Mouse (Mus musculus) G1E (cell line): ENCODE data around the gene Rab3d.

Source experiments
- CTCF ChIP-seq: IDR thresholded peaks from 2 replicates; pipeline ENCODE4 v1.5.1; 2012; ENCODE audit warnings: low read depth, low read length, inconsistent platforms, mixed read lengths
- POLR2AphosphoS5 ChIP-seq: IDR thresholded peaks from 2 replicates; pipeline ENCODE4 v1.6.1; 2012; ENCODE audit warnings: low read depth, low read length, inconsistent platforms; ENCODE audit not compliant: insufficient replicate concordance

DNA sequence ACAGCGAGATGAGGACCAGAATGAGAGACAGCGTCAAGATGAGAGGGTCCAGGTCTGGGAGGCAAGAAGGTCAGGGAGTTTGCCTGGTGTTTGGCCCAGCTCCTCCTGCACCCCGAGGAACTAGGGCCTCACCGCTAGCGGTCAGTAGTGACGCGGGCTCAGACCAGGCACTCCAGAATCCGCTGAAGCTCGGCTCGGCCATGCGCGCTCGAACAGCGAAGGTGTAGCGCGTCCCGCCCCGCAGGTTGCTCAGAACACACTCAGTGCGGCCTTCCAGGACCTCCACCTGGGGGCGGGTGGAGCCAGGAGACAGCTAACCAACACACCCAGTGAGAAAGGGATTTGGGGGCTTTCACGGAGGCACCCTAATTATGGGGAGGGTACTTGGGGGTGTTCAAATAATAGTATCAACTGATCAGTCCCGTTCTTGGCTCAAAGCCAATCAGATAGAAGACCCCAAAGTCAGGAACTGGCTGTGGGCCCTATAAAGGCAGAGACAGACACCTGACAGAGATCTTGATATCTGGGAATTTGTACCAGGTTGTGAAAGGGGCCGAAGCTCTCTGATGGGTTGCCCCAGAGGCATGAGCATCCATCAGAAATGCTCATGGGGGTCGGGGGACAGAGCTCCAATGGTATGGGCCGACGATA is 42.7 kb upstream of the Rab3d start:
- TF ChIP-seq CTCF (no peak), POLR2AphosphoS5 (no peak)
